Mouse (Mus musculus) liver, postnatal 0 days (tissue): ENCODE data around the gene Mcm9.

Source experiments
- CTCF ChIP-seq: sonication (generic); IDR thresholded peaks from 2 replicates; pipeline ENCODE4 v1.5.1; 2016; ENCODE audit warnings: antibody characterized with exemption, low read depth
- EP300 ChIP-seq: IDR thresholded peaks from 2 replicates; pipeline ENCODE4 v1.6.1; 2016; ENCODE audit warnings: antibody characterized with exemption, low read depth, mild to moderate bottlenecking

DNA sequence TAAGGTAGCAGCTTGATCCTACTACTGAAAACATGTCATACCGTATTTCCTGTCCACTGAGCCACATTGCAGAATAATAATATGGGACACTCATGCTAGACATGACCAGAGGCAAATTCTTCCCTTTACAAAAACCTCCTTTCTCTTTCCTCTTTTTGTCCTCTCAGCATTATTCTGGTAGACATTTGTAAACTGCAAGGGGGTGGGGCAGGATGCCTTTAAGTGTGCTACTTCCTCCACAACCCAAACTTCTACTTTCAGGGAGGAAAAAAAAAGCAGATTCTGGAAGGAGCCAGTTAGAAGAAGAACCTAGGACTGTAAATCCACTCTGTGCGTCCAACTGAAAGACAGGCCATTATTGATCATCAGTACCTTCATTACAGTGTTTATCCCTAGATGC is 124.7 kb downstream of the Mcm9 start:
- TF ChIP-seq CTCF (no peak), EP300 (no peak)
